Mouse (Mus musculus) adipocyte (in vitro differentiated cells): Measurements from ENCODE around the gene Snx6.
A peak's percentile ranks its signal among the peaks of the same experiment; 100 is the strongest.
"Not testable (repeated sequence)": the region's sequence is repeated elsewhere in the genome, so short reads cannot be mapped to it uniquely, and the experiment has no call there.

Experiments
- DNase-seq: peaks from one replicate; pipeline ENCODE4 v3.0.0-alpha.2; 2016; ENCODE audit warnings: low spot score

Snx6 gene

GRCm38 (mm10) chr12:54795153-54795998, at the start of gene Snx6:
Snx6 (minus strand) TSS chr12:54795703.
- DNase-seq: peak; percentile 87

GRCm38 (mm10) chr12:54844415-54844814, 48.9 kb upstream of the Snx6 start:
- DNase-seq: no peak

DNA sequence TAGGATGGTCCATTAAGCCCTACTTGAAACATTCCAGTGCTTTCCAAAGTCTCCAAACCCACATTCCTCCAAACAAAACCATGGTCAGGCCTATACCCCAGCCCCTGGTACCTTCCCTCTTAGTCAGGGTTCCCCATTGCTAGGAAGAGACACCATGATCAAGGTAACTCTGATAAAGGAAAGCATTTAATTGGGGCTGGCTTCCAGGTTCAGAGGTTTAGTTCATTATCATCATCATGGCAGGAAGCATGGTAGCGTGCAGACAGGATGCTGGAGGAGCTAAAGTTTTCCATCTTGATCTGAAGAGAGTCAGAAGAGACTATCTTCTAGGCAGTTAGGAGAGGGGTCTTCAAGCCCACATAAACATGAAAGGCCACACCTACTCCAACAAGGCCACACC, 46.1 kb upstream of the Snx6 start:
- DNase-seq: no peak

DNA sequence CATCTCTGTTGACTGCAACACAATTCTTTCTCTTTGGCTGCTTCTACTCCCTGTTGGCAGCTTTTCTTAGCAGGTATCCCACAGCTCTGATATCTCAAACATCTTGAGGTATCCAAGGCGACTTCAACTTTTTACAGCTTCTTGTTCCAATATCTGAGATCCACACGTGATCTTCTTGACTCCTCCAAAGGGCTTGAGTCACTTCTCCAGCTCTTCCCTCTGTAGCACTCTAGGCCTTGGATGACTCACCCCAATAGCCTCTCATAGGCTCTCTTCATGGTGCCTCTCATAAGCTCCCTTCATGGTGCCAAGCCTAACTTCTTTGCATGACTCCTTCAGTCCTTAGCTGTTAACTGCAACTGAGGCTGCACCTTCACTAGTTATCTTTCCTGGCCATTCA, 44.3 kb upstream of the Snx6 start:
- no peak for DNase-seq

- no peak for DNase-seq
Measured at GRCm38 (mm10) chr12:54838931-54839330, 43.4 kb upstream of the Snx6 start.

GRCm38 (mm10) chr12:54835608-54836570, 40.4 kb upstream of the Snx6 start:
- no peak for DNase-seq

DNA sequence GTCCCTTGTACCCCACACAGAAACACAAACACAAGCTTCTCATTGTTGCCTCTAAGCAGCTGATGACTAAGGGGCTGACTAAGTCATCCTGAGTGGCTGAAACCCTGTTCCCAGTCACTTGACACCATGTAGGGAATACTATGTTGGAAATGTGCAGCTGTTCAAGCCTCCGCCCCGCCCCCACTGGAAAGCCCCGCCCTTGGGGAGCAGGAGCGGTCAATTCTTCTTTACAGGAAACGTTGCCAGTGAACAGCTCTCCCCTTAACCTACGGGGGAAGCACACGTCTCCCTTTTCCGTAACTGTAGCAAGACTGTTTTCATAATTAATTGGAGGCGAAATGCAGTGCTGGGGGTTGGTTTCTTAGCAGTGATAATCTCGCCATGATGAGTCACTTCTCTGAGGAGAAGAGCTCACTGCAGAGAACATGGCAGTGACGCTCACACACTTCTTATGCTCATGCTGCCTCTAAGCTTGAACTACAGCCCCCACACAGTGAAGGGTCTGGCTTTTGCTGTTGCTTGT, 39.5 kb upstream of the Snx6 start:
- DNase-seq: peak; percentile 73

- no peak for DNase-seq
Measured at GRCm38 (mm10) chr12:54833856-54834399, 38.4 kb upstream of the Snx6 start.

GRCm38 (mm10) chr12:54831927-54832326, 36.4 kb upstream of the Snx6 start:
- not testable (repeated sequence) for DNase-seq

DNA sequence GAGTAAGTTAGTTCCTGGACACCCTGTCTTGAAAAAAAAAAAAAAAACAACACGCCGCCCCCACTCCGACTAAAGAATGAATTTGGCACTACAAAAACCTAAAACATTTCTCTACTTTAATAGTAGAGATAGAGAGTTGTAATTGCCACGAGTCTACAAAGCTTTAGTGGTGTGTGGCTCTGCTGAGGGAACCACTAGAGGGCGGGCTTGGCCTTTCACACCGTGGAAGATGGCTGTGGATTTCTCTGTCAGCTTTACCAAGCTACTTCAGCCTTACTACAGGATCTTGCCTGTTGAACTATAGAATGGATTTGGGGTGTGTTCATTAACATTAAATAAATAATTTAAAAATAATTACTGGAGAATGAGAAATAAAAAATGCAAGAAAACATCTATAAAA, 35.1 kb upstream of the Snx6 start:
- peak; percentile 83 for DNase-seq

- DNase-seq: no peak
Measured at GRCm38 (mm10) chr12:54829876-54830275, 34.4 kb upstream of the Snx6 start.

DNA sequence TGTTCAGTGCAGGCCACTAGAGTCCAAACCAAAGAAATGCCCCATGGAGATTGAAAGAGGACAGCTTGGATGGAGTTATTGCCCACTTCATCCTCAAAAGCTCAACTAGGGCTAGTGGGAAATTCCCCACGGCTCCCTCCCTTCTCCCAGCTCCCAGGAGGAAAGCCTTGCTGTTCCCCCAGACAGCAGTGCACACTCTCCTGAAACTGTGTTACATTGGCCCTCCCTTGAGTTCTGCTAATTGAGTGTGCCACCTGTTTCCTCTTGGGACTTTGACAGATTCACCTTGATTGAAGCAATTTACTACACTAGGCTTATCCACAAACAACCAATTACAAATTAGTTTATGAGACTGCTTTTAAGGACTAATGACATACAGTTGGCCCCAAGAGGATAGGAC, 32.5 kb upstream of the Snx6 start:
- no peak for DNase-seq

DNA sequence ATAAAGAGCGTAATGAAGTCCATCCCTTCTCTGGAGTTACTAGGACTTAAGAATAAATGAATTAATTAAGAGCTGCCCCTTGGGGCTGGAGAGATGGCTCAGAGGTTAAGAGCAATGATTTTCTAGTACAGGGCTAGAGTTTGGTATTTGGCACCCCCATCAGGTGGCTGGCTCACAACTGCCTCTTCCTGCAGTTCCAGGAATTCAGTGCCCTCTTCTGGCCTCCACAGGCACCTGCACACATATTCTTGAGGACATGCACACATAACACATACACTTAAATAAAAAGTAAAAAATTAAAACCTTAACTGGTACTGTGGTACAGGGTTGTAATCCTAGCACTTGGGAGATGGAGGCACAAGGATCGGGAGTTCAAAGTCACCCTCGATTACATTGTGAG, 29.7 kb upstream of the Snx6 start:
- no peak for DNase-seq

DNA sequence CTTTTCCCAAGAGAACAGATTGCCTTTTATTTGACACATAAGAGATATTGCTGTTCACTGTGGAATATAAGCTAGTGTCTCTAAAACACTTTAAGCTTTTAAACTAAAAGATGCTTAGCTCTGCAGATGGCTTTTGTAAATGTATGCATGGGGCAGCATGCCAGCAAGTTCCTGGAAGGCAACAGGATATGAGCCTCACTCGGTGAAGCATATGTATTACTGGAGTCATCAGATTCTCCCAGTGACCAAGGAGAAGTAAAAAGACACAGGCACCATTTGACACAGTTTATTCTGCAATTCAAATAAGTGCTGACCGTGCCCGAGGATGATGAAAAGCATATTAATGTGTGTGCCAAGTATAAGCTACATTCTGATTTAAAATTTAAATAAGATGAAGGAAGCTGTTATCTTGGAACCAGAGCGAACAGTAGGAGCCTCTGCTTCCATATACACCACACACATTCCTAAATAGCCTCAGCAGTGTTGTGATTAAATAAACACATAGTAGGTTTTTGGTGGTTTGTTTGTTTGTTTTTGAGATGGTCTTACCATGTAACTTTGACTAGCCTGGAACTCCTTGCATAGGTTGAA, 27.4 kb upstream of the Snx6 start:
- DNase-seq: no peak

DNA sequence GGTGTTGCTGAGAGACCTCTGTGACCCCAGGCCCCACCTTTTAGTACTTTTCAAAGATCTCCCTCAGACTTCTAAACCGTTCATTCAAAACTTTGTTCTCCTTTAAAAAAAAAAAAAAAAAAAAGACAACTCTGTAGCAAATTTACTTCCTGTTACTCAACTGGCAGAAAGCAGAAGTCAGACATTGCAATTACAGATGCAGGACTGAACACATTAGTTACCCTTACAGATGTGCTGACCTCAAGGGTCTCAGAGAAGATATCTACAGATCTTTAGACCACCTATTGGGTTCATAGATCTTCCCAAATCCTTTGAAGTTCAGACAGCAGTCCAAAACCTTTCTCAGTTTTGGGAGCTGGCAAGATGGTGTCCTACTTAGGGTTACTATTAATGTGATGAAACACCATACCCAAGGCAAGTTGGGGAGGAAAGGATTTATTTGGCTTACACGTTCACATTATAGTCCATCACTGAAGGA, 25.2 kb upstream of the Snx6 start:
- DNase-seq: no peak

DNA sequence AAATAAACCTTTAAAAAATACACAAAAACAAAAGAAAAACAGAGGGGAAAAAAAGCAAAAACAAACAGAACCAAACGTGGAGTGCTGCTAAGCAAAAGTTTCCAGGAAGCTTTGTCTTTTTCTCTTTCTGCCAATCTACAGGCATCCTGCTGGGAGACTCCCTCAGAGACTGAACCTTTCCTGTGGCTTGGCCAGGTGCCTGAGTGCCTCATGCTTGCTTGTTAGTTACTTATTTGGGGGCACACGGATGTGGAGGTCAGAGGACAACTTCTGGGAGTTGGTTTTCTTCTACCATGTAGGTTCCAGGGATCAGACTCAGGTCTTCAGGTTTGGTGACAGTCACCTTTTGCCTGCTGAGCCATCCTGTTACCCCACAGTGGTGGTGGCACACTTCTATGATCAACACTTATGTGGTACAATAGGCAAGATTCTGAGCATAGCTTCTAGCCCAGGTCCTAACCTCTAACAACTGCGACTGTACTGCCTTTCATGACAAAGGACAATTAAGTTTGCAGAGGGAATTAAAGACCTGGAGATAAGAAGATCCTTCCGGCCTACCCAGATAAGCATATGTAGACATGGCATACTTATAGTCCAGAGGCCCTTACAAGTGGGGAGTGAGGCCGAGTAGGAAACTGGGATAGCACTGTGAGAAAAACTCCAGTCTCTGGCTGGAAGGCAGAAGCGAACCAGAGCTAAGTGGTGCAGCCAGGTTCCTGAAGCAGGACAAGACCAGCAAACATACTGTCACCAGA, 23.9 kb upstream of the Snx6 start:
- DNase-seq: no peak

GRCm38 (mm10) chr12:54810142-54810541, 14.6 kb upstream of the Snx6 start:
- peak; percentile 40 for DNase-seq

GRCm38 (mm10) chr12:54807481-54807880, 12.0 kb upstream of the Snx6 start:
- DNase-seq: no peak

- DNase-seq: no peak
Measured at GRCm38 (mm10) chr12:54806131-54806530, 10.6 kb upstream of the Snx6 start.

- DNase-seq: no peak
Measured at GRCm38 (mm10) chr12:54805254-54806002, 9.9 kb upstream of the Snx6 start.
